Mouse (Mus musculus) right cerebral cortex, postnatal 25 days (tissue): Measurements from ENCODE around the gene Rere.
A peak's percentile ranks its signal among the peaks of the same experiment; 100 is the strongest.

Source experiments
- DNase-seq: peaks from one replicate; pipeline ENCODE4 v3.0.0; 2022

The Rere gene

DNA sequence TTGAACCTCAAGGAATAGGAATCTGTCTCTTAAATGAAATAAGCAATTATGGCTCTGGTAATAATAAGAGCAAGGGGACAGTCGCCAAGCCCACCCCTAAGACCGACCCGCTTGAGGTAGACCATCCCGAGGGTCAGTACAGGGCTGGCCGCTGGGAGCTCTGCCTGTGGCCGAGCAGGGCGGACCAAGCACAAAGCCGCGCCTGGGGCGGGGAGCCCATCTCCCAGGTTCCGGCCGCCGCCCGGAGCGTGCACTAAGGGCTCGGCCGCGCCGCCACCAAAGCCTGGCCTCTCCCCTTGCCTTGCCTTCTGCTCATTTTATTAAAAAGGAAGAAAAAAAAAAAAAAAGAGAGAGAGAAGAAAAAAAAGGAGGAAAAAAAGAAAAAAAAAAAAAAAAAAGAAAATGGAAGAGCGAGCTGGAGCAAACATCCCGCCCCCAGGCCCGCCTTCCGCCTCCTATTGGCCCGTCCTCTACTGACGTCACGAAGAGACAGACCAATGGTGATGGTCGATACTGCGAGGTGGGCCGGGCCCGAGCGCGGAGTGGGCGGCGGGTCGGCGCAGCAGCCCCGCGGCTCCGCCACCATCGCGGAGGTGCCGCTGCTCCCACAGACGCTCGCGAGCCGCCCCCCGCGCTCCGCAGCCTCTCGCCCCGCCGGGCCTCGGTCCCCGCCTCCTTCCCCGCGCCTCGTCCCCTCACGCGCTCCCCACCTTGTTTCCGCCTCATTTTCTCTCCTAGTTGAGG, at the start of gene Rere:
Gene Rere, plus strand, starts transcription at position 629 of the 744 bp plus-strand sequence.
- peak; percentile 98 for DNase-seq

DNA sequence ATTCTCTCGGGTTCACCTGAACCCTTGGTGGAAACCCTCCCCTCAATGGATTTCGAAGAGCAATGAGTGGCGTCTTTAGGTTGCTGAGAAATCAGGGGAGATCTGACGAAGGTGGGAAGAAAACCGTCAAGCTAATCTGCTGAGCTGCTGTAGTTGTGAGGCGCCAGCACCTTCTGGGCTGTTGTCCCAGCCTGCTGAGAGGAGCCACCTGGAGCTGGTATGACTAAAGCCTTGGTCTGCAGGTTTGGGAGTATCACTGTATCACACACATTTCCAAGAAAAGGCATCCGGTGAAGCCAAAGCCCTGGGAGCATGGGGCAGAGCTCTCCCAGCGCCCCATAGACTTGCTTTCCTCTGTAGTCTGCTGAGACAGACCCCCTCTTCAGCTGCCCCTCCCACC, 49.6 kb upstream of the Rere start:
- peak; percentile 62 for DNase-seq

DNA sequence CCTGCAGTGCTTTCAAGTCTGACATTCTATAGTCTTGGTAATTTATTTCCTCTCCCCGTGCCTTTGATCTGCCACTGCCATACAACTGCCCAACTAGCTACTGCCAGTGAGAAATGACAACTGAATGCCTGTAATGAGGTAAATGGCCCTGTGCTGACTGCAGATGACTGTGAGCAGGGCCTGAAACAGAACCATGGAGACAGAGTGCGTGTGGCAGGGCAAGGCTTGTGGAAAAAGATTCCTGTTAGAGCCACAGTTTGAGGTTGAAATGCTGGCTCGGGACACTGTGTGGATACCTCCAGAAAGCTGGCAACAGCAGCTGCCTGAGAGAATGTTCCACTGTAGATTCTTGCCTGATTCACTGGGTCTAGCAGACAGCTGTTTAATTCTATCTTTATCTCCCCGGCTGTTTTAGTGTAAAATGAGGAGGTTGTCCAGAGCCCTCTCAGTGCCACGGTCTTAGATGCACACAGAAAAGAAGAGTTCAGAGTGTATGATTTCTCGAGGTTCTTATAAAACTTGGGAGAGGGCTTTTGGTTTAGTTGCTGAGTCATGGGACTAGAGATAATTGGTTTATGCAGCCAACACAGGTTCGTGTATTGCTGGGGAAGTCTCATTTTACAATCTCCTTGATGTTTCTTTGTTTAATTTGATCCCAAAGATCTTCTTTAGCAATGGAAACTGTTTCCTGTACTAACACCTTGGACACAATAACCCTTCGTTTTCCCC, 46.7 kb upstream of the Rere start:
- DNase-seq: peak; percentile 29

DNA sequence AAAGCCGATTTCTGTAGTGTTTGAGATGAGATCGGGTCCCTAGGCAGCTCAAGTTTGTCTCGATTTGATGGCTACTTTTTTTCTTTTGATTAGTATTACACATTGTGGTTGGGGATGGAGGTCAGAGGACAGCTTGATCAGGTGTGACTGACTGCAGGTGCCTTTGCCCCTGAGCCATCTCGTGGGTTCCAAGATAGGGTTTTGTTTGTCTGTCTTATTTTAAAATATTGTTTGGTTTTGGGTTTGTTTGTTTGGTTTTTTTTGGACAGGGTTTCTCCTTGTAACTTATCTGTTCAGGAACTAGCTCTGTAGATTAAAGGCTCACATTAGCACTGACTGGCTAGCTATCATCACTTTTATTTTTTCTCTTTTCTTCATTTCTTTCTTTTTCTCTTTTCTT, 45.9 kb upstream of the Rere start:
- no peak for DNase-seq

DNA sequence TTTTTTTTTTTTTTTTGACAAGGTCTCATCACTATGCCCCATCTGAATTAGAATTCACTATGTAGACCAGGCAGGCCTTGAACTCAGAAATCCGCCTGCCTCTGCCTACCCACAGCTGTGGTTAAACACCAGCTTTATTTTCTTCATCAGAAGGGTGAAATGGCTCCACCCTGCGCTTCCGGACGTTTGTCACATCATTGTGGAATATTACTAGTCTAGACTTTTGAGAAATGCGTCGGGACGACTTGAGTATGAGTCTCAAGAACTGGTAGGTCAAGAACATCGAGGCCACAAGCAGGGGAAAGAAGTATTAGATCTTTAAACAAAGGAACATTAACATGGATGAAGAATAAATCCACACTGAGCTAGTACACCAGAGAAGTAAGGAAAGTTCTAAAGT, 45.4 kb upstream of the Rere start:
- no peak for DNase-seq

DNA sequence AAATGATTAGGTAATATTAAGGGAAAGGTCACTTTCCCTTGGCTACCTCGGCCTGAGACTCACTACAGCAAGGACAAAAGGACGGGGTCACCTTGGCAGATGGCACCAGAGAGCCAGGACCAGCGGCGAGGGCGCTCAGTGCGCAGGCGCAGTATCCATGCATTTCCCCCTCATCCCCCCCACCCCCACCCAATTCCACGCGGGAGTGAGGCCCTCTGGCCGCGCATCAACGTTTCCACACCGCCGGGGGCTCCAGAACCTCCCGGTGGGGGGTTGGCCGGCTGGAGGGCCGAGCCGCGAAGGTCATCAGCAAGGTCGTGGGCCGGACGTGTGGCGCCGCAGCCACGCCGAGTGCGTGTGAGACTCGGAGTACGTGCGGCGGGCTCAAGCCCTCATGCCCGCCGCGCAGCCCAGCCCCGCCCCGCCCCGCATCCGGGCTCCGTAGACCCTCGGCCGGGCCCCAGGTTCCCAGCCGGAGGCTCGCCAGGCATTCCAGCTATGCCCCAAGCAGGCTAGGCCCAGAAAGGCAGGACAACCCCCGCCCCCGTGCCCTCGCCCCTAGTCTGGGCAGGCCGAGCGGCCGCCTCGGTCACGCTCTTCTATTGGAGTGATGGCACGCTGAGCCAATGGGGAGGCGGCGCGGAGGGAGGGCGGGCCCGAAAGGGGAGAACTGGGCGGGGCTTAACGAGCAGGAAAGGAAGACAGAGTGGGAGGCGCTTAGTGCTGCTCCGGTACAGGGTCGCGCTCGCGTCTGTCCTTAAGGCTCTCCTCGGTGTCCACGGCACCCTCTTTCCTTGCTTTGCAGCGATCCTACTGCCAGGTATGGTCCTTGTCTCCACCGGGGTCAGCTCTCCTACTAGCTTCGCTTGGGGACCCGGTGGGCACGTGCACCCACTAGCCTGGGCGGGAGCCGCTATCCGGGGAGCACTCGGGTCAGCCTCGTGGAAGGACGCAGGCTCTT, 44.6 kb upstream of the Rere start, which contains the start of gene Eno1:
Gene Eno1, plus strand, starts transcription at position 201 of the 961 bp plus-strand sequence.
- DNase-seq: peak; percentile 92

DNA sequence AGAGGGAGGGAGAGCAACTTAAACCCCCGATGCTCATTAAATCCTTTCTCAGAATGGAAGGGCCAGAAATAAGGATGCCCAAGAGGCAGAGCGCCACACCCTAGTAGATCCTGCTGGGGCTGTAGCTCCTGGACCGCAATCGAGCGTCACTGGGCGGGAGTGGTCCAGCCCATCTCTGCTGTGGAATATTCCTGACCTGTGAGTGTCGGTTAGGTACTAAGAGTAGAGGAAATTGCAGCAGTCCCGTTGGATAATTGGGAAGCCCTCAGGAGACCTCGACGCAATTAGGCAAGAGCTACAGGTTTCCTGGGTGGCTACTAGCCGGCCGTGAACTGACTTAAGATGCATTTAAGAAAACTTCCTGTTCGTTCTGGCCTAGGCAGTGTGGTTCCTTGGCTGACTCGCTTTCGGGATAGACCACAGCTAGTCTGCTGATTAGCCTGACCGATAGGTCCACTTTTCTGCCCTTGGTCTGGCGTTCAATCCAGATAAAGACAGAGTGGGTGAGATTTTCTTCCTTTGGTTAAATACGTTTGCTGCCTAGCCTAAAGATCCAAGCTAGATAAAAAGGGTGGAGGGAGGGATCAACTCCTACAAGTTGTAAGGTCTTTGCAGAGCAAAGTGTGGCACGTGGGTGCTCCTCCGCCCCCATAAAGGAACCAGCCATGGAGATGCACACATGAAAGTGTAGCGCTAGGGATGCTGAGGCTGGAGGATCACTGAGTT, 43.6 kb upstream of the Rere start:
- no peak for DNase-seq

DNA sequence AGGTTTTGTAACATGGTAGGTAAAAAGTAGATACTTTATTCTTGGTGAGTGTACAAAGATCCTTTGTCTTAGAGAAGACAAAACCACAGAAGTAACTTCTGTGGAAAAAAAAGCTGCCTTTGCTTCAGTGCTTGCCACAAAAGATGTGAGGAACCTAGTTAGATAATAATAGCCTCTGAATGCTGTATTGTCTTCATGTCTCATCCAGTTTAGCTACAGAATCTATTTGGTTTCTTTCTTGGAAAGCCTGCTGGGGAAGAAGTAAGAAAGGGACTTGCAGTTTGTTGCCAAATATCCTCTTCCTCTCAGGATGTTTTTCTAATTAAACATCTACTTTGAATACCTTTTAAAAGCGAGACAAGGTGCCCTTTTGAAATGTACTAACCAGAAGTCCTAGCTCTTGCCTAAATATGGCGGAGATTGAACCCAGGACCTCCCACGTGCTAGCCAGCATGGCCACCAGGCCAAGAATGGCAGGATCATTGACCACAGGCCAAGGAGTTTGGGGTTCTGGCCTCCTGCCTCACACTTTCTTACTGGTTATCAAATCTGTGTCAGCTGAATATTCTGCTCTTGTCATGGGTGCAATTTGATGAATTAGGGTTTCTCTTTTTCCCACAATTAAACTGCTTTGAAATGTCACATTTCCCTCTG, 42.9 kb upstream of the Rere start:
- no peak for DNase-seq

DNA sequence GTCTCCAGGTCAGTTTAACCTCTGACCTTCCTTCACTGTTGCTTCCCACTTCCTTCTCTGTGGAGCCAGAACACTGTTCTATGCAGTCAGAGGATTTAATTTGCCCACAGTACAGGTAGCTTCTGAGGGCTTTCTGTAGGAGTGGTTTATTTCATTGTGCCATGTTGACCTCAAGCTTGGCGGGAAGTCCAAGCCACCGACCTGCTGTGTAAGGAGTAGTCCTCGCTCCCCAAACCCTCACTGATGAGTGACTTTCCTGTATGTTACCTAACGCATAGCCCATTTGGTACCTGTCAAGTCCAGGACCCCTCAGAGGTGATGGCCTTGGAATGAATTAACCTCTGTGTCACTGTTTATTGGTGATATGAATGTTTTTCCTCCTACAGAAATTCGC, 42.4 kb upstream of the Rere start:
- DNase-seq: no peak

DNA sequence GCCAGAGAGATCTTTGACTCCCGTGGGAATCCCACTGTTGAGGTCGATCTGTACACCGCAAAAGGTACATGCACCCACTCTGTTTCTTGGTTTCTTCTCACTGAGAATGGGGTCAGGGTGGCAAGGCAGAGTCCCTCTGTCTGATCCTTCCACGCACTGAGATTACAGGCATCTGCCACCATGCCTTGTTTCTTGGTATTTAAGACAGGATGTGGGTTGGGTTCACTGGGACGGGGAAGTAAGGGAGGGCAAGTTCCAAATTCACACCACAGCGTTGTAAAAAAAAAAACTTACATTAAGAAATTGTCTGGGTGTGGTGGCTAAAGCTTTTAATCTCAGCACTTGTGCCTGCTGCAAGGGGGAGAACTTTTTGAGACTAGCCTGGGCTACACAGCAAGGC, 41.9 kb upstream of the Rere start:
- no peak for DNase-seq

DNA sequence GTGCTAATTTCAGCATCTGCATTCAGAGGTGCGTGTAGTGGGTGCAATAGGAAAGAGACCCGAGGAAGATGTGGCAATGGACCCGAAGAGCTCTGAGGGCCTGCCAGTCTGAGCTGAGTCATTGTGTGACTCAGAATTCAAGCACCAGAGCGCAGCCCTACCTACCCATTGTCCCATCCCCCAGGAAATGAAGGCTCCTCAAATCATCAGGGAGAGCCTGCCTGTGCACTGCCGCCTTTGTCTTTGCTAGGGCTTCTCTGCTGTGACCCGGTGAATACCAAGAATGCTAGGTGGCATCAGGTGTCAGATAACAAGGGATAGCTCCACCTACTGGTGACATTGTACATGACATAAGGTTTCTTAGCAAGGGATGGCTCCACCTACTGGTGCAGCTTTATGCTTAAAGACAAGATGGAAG, 41.5 kb upstream of the Rere start:
- DNase-seq: peak; percentile 47

DNA sequence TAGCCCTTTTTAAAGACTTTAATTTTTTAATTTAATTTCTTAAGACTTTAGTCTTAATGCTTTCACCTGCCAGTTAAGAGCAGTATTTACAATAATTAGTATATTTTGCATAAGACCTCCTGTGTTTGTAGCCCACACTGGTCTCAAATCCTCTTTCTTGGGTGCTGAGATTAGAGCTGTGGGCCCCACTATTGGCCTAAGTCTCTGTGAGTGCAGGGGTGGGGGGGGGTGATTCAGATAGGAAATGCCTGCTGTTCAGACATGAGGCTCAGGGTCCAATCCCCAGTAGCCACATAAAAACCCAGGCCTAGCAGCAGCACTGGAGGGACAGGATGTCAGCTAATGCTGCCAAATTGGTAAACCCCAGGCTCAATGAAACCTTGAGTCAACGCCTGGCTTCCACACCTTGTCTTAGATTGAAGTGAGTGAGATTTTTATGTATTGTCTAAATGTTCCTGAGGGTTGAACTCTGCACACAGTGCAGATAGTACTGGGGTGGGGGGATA, 41.0 kb upstream of the Rere start:
- no peak for DNase-seq

DNA sequence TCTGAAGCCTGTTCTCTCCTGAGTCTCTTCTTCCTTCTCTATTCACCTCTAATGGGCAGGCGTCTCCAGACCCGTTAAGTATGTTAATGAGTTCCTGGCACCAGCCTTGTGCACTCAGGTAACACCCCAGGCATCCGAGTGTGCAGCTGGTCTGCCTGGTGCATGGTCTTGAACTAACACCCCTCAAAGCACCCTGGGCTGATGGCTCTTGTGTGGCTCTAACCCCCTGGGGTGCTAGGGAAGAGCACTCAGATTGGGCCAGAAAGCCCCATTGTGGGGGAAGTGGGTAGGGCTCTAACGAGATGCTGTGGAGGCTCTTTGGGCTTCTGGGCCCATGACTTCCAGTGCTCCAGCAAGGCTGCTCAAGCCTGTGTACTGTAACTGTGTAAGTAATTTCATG, 39.7 kb upstream of the Rere start:
- DNase-seq: no peak

DNA sequence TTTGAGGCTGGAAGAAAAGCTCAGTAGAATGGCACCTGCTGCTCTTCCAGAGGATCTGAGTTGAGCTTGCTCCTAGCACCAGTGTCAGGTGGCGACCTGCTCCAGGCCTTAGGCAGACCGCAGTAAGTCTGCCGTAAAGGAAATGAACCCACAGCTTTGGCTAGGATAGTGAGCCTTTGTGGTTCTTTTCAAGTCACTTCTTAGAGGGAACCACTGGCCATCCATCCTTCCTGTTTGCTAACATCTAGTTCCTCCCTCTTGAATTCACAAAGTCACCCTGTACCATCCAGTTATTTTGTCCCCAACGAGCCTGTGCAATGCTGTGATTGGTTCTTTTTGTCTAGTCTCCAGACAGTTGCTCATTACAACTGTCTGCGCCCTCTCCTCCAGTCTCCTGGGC, 38.7 kb upstream of the Rere start:
- no peak for DNase-seq

DNA sequence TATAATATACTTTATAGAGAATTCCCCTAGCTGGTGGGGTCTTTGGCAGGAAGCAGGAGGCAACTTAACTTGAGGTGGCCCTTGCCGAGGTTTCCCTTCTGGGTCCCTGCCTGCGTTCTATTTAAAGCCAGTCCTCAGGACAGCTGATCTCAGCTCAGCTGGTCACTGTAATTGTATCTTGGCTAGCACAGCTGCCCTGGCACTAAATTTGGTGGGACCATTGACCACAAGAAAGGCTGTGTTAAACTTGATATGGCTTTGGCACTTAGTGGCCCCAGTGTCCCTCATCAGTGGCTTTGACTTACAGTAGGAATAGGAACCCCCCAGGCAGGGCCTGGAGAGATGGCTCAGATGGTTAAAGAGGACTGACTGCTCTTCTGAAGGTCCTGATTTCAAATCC, 35.6 kb upstream of the Rere start:
- no peak for DNase-seq

DNA sequence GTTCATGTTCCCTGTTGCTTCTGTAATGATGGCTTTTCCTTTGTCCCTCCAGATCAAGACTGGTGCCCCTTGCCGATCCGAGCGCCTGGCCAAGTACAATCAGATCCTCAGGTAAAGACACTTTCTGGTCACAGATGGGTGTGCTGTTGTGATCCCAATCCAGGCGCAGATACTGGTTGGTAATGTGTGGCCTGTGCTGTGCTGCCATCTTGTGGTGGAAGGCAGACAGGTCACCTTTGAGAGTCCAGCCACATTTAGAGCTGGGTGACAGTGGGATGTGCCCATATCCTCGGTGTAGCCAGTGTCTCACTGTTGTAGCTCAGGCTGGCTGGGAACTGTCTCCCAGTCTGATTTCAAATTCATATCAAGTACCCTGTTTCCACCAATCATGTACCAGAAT, 33.4 kb upstream of the Rere start:
- peak; percentile 58 for DNase-seq

DNA sequence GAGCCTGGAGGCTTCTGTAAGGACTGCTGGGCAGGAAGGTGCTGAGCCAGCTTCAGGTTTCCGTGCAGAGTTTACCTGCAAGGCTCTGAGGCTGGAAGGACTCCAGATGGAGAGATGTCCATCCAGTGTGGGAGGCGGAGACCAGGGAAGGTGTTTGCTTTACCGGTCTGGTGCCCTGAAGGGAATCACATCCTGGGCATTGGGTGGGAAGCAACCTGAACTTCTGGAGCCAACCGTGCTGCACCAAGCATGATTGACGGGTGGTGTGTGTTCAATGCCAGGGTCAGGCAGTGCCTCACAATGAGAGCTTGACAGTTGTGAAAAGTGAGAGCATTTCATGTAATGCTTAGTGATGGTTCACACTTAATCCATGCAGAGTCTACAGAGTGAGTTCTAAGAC, 32.5 kb upstream of the Rere start:
- no peak for DNase-seq

DNA sequence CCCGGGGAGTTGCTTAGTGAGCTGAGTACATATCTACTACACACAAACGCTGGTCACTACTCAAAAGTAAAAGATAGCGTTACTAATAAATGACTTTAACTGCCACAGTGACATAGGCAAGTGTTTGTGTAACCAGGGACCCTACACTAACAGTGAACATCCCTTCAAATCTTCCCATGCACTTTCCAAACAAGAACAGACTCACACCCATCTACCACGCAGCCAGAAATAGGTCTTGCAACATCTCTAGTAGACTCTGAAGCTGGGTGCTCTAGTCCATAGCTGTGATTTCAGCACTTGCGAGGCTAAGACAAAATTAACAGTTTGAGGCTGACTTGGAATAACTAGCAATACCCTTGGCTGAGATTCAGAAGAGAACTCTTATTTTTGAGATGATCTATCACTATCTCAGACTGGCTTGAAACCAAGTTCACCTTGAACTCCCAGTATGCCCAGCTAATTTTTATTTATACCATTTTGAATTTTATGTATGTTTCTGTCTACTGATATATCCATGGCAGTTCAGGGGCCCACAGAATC, 31.6 kb upstream of the Rere start:
- DNase-seq: no peak

DNA sequence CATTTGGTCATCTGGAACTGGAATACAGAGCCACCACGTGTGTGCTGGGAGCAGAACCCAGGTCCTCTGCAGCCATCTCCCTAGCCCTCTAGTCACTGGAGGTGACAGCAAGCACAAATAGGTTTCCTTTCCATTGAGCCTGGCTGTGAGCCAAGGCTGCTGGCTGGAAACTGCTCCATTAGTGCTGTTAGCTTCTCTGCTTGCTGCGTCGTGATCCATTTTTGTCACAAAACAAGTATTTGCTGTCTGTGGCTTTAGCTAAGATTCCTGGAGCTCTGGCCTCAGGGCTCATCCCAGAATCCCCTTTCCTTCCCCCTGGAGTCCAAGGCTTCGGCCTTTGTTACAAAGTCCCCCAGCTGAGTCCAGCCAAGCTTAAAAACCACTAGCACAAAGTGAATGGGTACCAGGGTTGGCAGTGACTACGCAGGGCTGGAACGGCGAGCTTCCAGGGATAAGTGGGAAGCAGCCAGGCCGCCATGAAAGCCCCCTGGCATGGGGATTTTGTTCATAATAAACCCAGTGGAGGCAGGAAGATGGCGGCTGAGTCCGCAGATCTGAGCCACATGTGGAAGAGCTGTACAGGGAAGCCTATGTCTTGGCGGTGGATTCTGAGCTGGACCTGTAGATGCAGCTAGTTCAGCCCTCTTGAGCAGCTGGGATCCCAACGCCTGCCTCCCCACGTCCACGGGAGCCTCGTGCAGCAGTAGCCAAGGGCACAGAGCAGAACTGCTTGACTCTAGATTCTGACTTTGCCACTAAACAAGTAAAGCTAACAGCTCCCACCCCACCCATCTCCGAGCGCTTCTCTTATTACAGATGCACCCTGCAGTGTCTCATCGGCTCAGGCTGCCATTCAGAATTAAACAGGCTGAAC, 30.7 kb upstream of the Rere start:
- peak; percentile 31 for DNase-seq

DNA sequence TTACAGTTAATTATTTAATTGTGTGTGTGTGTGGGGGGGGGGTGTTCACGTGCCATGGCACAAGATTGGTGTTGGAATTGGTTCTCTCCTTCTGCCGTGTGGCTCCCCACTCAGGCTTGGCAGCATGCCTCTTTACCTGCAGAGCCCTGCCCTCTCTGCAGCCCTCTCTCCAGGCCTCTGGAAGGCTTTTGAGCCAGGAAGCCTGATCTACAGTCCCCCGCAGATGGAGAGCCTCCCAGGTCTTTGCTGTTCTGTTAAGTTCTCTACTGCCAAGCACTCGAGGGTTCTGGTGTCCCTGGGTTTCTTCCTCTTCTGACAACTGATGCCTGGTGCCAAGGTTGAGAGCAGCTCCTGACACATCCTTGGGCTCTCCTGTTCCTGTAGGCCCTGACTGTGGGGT, 27.0 kb upstream of the Rere start:
- no peak for DNase-seq

DNA sequence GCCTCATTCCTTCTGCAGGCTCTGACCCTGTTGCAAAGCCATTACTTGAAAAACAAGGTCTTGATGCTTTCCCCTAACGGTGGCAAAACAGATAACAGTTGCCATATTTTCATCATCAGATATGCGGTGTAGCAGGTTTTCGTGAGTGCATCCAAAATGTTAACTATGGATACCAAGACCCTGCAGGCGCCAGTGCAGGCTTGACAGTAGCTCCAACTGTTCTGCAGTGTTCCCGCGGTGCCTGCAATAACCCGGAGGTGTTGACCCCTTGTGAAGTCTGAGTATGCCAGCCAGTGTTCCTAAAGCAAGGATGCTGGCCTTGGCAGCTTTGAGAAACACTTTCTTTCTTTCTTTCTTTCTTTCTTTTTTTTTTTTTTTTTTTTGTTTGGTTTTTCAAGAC, 26.3 kb upstream of the Rere start:
- no peak for DNase-seq
